Mouse (Mus musculus): ENCODE measurements at regions not wholly inside any gene's neighbourhood (a gene's known extent, or its start where the extent isn't known, plus 50 kb on each side); places are given as distances from the start of the nearest gene placed in this dataset.
A peak's percentile ranks its signal among the peaks of the same experiment; 100 is the strongest.

- no peak for DNase-seq (ENCODE audit: low spot score in 2 of 2)
Observed at GRCm38 (mm10) chr3:131799774-131800173, 235.2 kb downstream of the Papss1 start.

GRCm38 (mm10) chr3:131801551-131801950 lies 237.0 kb downstream of the Papss1 start:
- no peak for DNase-seq (ENCODE audit: low spot score in 2 of 2)

GRCm38 (mm10) chr3:131802841-131803240 lies 238.3 kb downstream of the Papss1 start:
- DNase-seq (ENCODE audit: low spot score in 2 of 2) = peak; percentile 9 to 21

- DNase-seq (ENCODE audit: low spot score in 2 of 2) = no peak
Observed at GRCm38 (mm10) chr3:131808127-131808526, 243.6 kb downstream of the Papss1 start.

GRCm38 (mm10) chr3:131812968-131813367 lies 248.4 kb downstream of the Papss1 start:
- DNase-seq (ENCODE audit: low spot score in 2 of 2) = no peak

GRCm38 (mm10) chr3:131818806-131819205 lies 254.2 kb downstream of the Papss1 start:
- no peak for DNase-seq (ENCODE audit: low spot score in 2 of 2)

- DNase-seq (ENCODE audit: low spot score in 2 of 2) = no peak
Observed at GRCm38 (mm10) chr3:131857442-131857841, 227.7 kb upstream of the Dkk2 start.

- DNase-seq (ENCODE audit: low spot score in 2 of 2) = no peak
Observed at GRCm38 (mm10) chr3:131859083-131859482, 226.0 kb upstream of the Dkk2 start.

GRCm38 (mm10) chr3:131865106-131865505 lies 220.0 kb upstream of the Dkk2 start:
- no peak for DNase-seq (ENCODE audit: low spot score in 2 of 2)

GRCm38 (mm10) chr3:131867266-131867665 lies 217.8 kb upstream of the Dkk2 start:
- DNase-seq (ENCODE audit: low spot score in 2 of 2) = no peak

- DNase-seq (ENCODE audit: low spot score in 2 of 2) = no peak
Observed at GRCm38 (mm10) chr3:131868219-131868964, 216.7 kb upstream of the Dkk2 start.

GRCm38 (mm10) chr3:131869306-131869705 lies 215.8 kb upstream of the Dkk2 start:
- no peak for DNase-seq (ENCODE audit: low spot score in 2 of 2)

- DNase-seq (ENCODE audit: low spot score in 2 of 2) = no peak
Observed at GRCm38 (mm10) chr3:131882667-131883066, 202.4 kb upstream of the Dkk2 start.

GRCm38 (mm10) chr3:131886470-131886869 lies 198.6 kb upstream of the Dkk2 start:
- no peak for DNase-seq (ENCODE audit: low spot score in 2 of 2)

GRCm38 (mm10) chr3:131886984-131887383 lies 198.1 kb upstream of the Dkk2 start:
- no peak for DNase-seq (ENCODE audit: low spot score in 2 of 2)

- DNase-seq (ENCODE audit: low spot score in 2 of 2) = no peak
Observed at GRCm38 (mm10) chr3:131887670-131888069, 197.4 kb upstream of the Dkk2 start.

GRCm38 (mm10) chr3:131891941-131892340 lies 193.2 kb upstream of the Dkk2 start:
- DNase-seq (ENCODE audit: low spot score in 2 of 2) = no peak

GRCm38 (mm10) chr3:131893061-131893804 lies 191.9 kb upstream of the Dkk2 start:
- no peak for DNase-seq (ENCODE audit: low spot score in 2 of 2)

- no peak for DNase-seq (ENCODE audit: low spot score in 2 of 2)
Observed at GRCm38 (mm10) chr3:131895057-131895456, 190.0 kb upstream of the Dkk2 start.

- no peak for DNase-seq (ENCODE audit: low spot score in 2 of 2)
Observed at GRCm38 (mm10) chr3:131913534-131913933, 171.6 kb upstream of the Dkk2 start.

- DNase-seq (ENCODE audit: low spot score in 2 of 2) = no peak
Observed at GRCm38 (mm10) chr3:131914372-131914771, 170.7 kb upstream of the Dkk2 start.

GRCm38 (mm10) chr3:131914997-131915396 lies 170.1 kb upstream of the Dkk2 start:
- no peak for DNase-seq (ENCODE audit: low spot score in 2 of 2)

Data from urinary bladder, postnatal 36 days (tissue).